Mouse (Mus musculus) Patski (cell line): ENCODE results near the gene Mlycd. TPM values are rescaled to one million over a fixed set of nuclear protein-coding genes. Genes with fewer than 3 reads are reported as not detected.
A peak's percentile ranks its signal among the peaks of the same experiment; 100 is the strongest.

Experiments
- ATAC-seq: fragments of 100-300 bp; one replicate; pipeline ENCODE4 v1.8.0; 2021
- CTCF ChIA-PET: fragments of 350-600 bp; sonication (Branson Sonifier 250); formaldehyde crosslinking; loops from one replicate; lab custom pipeline; 2022; ENCODE audit warnings: inconsistent platforms; lab: Charles Lee
- POLR2A ChIA-PET: fragments of 350-600 bp; sonication (Branson Sonifier 250); formaldehyde crosslinking; loops from one replicate; lab custom pipeline; 2022; ENCODE audit warnings: antibody characterized with exemption, inconsistent platforms; lab: Charles Lee
- DNase-seq: peaks from one replicate; pipeline ENCODE4 v3.0.0-alpha.2; 2011; ENCODE audit warnings: low read depth, low spot score
- H3K27me3 ChIP-seq: fragments of 371-371 bp; one replicate; pipeline ENCODE4 v1.5.1; 2021
- CTCF ChIP-seq: fragments of 100-300 bp; IDR thresholded peaks from one replicate; pipeline ENCODE4 v1.5.1; 2021
- in situ Hi-C: fragments of 300-500 bp; cut with MboI; formaldehyde crosslinking; loops from 3 replicates; pipeline ENCODE4 v1.11.1; 2018; ENCODE audit warnings: low pct_unique_long_range_greater_than_20kb, mixed read lengths
- polyA plus RNA-seq: library from polyadenylated mRNA; unstranded; gene quantifications from one replicate; pipeline ENCODE4 v1.2.3, GENCODE M21; 2021

The Mlycd gene
- polyA plus RNA-seq, 1 experiment from 2014 or later, result 25.7 TPM

GRCm38 (mm10) chr8:119447781-119448170, 53.1 kb downstream of the Mlycd start:
- no peak for TF ChIP-seq CTCF
- CTCF ChIA-PET, result no interaction called here
- H3K27me3 ChIP-seq, result no peaks in the 10 kb centered on the region
- DNase-seq, result no peak
- ATAC-seq, result no peak
- in situ Hi-C loops, result loop anchor here (5.0 kb wide), 2 partner anchors 35 to 230 kb away; no protein-coding TSS in a partner anchor
- POLR2A ChIA-PET, result no interaction called here

- ChIA-PET CTCF (interaction anchor here (1.2 to 2.8 kb wide), 3 partner anchors 9 to 156 kb away, joined by 4 to 10 read pairs (median 4); partner anchors contain the start of gene Taf1c), POLR2A (no interaction called here)
- in situ Hi-C loops, result loop anchor here (5.0 kb wide), 4 partner anchors 37 to 228 kb away; partner anchors contain the start of gene Taf1c
- DNase-seq (no peak), ATAC-seq (no peak)
- TF ChIP-seq CTCF, result no peak
- no peaks in the 10 kb centered on the region for H3K27me3 ChIP-seq
These were observed 54.9 kb downstream of the Mlycd start for GRCm38 (mm10) chr8:119449627-119450026.

- H3K27me3 ChIP-seq, result no peaks in the 10 kb centered on the region
- in situ Hi-C loops, result loop anchor here (5.0 kb wide), 2 partner anchors 46 to 156 kb away; partner anchors contain the start of gene Taf1c
- ATAC-seq (no peak), DNase-seq (no peak)
- ChIA-PET CTCF (interaction anchor here (1.5 to 2.8 kb wide), 3 partner anchors 11 to 154 kb away, joined by 3 to 10 read pairs (median 4); partner anchors contain the start of gene Taf1c), POLR2A (no interaction called here)
- no peak for TF ChIP-seq CTCF
These were observed 56.5 kb downstream of the Mlycd start for GRCm38 (mm10) chr8:119451131-119451530.

GRCm38 (mm10) chr8:119452919-119453318, 58.2 kb downstream of the Mlycd start:
- CTCF ChIA-PET, result no interaction called here
- no peaks in the 10 kb centered on the region for H3K27me3 ChIP-seq
- in situ Hi-C loops, result loop anchor here (5.0 kb wide), 2 partner anchors 44 to 154 kb away; partner anchors contain the start of gene Taf1c
- ATAC-seq, result peak; percentile 26
- TF ChIP-seq CTCF, result no peak
- DNase-seq, result no peak
- POLR2A ChIA-PET, result interaction anchor here (0.6 kb wide), 1 partner anchor 50 kb away, joined by 3 read pairs; no protein-coding TSS in a partner anchor

- ATAC-seq (no peak), DNase-seq (no peak)
- CTCF ChIA-PET, result interaction anchor here (0.6 to 3.7 kb wide), 4 partner anchors 10 to 149 kb away, joined by 3 to 14 read pairs (median 4); partner anchors contain the start of gene Taf1c
- TF ChIP-seq CTCF, result no peak
- no peaks in the 10 kb centered on the region for H3K27me3 ChIP-seq
- POLR2A ChIA-PET, result no interaction called here
- in situ Hi-C loops, result no loop called here
These were observed 61.4 kb downstream of the Mlycd start for GRCm38 (mm10) chr8:119456045-119456444.

- ATAC-seq (no peak), DNase-seq (no peak)
- ChIA-PET POLR2A (no interaction called here), CTCF (no interaction called here)
- TF ChIP-seq CTCF, result no peak
- in situ Hi-C loops, result no loop called here
- H3K27me3 ChIP-seq, result peaks cover 10% of the 10 kb centered on the region
These were observed 65.0 kb downstream of the Mlycd start for GRCm38 (mm10) chr8:119459724-119460123.

Other genes starting within 250 kb of the Mlycd start
- gene Hsbp1, start 50.4 kb upstream of the Mlycd start, polyA plus RNA-seq, result 322 TPM
- gene Osgin1, start 39.2 kb downstream of the Mlycd start, polyA plus RNA-seq, result 20.4 TPM
- gene Necab2, start 51.8 kb downstream of the Mlycd start, polyA plus RNA-seq, result 0.14 TPM
- not detected for gene Slc38a8, start 106.8 kb downstream of the Mlycd start, polyA plus RNA-seq
- gene Mbtps1, start 163.9 kb downstream of the Mlycd start, polyA plus RNA-seq, result 144 TPM
- gene Hsdl1, start 180.3 kb downstream of the Mlycd start, polyA plus RNA-seq, result 26.1 TPM
- 0.13 TPM for gene Dnaaf1, start 180.4 kb downstream of the Mlycd start, polyA plus RNA-seq
- 10.6 TPM for gene Taf1c, start 210.3 kb downstream of the Mlycd start, polyA plus RNA-seq
- not detected for gene Adad2, start 217.9 kb downstream of the Mlycd start, polyA plus RNA-seq
- gene Kcng4, start 240.8 kb downstream of the Mlycd start, polyA plus RNA-seq, result 0.06 TPM